Mouse (Mus musculus) left cerebral cortex, adult 9 months (tissue): Measurements from ENCODE around the gene Tab2.
A peak's percentile ranks its signal among the peaks of the same experiment; 100 is the strongest.

Experiments used
- DNase-seq, 2 experiments: peaks; one replicate each; pipeline ENCODE4 v3.0.0; 2022; ENCODE audit warnings: low spot score in 2 of 2

Tab2 gene

DNA sequence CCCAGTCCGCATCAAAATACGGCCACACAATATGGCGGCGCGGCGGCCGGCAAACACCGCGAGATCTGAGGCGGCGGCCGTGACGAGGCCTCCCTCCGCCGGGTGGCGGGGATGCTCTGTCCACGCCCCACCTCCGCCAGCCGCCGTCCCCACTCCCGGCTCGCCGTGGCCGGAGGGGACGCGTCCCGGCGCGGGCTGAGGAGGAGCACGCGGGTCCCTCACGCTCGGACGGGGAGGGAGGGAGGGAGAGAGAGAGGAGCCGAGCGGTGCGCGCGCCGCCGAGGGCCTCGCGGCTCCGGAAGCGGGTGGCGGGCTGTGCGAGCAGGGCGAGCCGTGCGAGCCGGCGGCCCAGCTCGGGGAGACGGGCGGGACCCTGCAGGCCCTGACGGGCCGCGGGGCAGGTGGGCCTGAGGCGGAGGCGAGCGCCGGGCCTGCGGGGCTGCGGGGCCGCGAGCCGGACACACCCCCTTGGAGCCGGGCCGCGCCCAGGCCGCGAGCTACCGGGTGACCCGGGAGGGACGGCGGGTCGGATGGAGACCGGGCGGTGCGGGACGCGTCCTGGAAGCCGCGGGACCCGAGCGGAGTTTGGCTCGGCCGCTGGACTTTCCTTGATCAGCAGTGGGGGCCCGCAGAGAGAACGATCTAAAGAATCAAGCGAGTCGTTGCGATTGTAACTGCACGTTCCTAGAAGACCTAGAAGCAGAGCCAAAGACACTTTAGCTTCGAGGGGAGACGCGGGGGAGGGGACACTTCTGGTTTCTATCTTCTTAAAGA, at the start of gene Tab2:
Gene Tab2, minus strand, starts transcription at position 3 of the 774 bp plus-strand sequence.
- peak; percentile 74 to 90 for DNase-seq

DNA sequence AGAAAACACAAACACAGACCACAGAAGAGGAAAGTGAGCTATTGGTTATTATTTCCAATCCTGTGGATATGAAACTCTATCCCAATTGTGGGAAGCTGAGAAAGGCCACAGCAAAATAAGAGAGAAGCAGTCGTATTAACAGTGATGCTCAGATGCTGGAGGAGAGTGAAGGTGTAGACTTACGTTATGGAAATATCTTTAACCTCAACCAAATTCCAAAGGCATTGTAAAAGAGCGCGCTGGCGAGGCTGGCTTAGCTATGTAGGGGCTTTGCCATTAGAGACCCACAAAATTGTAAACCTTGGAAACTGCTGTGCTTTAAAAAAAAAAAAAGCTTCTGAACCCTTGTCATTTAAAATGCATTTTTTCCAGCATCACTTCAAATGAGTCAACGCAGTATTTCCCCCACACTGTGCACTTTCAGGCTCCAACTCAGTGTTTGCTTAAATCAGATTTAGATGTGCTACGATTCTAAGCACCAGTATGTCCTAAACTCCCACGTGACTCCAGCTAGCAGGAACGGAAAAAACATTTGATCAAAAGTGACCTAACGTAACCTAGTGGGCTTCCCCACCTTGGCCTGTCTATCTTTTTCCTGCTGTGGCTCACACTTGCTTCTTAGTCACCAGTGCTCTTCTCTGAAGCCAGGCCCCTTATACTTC, 36.4 kb upstream of the Tab2 start:
- DNase-seq = peak in 1 of 2 experiments; percentile 4

DNA sequence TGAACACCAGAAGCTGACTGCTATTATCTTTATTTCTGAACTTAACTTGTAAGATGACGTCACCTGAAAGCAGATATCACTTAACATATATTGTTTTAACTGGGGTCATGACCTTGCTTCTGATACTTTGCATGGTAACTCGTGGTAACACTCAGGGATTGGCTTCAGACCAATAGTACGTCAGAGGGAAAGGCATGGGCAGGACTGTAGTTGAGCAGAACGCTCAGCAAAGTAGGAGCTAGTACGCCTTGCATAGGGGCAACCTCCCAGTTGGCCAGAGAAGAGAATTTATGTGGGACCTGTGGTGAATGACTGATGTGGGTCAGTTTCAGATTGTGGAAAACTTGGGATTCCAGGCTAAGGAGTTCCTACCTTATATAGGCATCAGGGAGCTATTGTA, 35.6 kb upstream of the Tab2 start:
- no peak for DNase-seq

GRCm38 (mm10) chr10:7987521-7987920, 31.5 kb upstream of the Tab2 start:
- DNase-seq = no peak

- no peak for DNase-seq
Measured at GRCm38 (mm10) chr10:7976462-7976861, 20.4 kb upstream of the Tab2 start.

DNA sequence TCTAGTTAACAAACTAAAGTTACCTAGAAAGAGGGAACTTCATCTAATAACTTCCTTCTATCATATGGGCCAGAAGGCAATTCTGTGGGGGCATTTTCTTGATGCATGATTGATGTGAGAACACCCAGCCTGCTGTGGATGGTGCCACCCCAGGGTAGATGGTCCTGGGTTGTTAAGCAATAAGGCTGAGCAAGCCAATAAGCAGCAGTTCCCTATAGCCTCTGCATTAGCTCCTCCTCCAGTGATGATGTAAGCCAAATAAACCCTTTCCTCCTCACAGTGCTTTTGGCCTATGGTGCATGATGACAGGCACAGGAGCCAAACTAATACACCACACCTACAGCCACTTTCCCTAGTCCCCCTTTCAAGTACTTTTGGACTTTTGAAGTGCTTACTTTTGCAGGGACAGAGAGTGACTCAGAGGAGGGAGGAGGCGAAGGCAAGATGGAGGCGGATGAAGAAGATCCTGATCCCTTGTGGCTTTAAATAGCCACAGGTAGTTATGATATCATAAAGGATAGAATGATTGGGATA, 12.8 kb upstream of the Tab2 start:
- DNase-seq = no peak

DNA sequence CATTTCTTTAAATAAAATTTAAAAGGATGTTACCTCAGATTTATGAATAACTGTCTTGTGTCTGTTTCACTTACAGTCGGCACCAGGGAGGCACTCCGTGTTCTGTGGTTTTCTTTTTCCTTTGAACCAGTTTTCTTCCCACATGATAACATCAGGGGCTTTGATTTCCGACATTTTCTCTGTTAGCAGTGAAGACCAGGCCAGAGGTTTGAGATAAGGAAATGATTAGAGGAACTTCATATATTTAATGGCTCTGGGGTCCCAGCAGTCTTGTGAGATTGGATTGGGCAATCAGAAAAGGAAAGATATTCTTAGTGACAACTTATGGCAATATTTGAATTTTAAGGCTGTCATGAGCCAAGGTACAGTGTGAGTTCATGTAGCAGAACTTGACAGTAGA, 11.1 kb upstream of the Tab2 start:
- no peak for DNase-seq

GRCm38 (mm10) chr10:7959073-7959472, 3.0 kb upstream of the Tab2 start:
- DNase-seq = peak in 1 of 2 experiments; percentile 50

GRCm38 (mm10) chr10:7955634-7956121, 352 bp downstream of the Tab2 start:
- DNase-seq = peak in 1 of 2 experiments; percentile 15

- DNase-seq = peak in 1 of 2 experiments; percentile 33
Measured at GRCm38 (mm10) chr10:7954989-7955633, 919 bp downstream of the Tab2 start.

- DNase-seq = no peak
Measured at GRCm38 (mm10) chr10:7954627-7954988, 1.4 kb downstream of the Tab2 start.

DNA sequence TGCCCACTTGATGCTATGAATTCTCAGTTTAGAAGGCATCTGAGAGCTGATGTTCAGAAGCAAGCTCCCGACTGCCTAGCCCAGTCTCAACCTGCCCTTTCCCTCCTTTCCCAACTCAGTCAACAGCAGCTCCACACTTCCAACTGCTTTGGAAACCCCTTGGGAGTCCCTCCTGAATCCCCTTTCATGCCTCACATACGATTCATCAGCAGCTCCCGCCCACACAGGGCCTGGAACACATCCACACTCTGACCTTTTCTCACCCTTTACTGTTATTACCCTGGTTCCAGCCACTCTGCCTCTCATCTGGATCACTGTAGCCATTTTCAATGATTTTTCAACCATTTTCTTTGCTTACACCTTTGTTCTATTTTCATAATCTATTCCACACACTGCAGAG, 13.0 kb downstream of the Tab2 start:
- DNase-seq = no peak

GRCm38 (mm10) chr10:7936556-7937192, 19.4 kb downstream of the Tab2 start:
- DNase-seq = no peak

DNA sequence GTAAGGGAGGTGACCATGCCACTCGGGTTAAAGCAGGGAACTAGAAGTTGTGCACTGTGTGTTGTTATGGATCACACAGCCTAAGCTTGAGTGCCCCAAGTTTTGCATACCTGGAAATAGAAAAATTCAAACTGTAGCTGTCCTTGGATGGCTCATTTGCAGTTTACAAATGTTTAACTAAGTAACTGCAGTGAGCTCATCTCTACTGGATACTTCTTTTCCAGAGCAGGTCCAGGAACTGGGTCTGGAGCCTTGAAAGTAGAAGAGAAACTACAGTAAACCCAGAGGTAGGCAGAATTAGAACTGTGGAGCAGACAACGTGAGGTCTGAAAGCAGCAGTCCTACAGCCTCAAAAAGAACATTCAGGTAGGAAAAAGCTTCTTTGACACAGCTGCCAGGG, 23.1 kb downstream of the Tab2 start:
- no peak for DNase-seq

GRCm38 (mm10) chr10:7928996-7929395, 27.0 kb downstream of the Tab2 start:
- DNase-seq = no peak

- DNase-seq = no peak
Measured at GRCm38 (mm10) chr10:7925481-7925880, 30.5 kb downstream of the Tab2 start.

DNA sequence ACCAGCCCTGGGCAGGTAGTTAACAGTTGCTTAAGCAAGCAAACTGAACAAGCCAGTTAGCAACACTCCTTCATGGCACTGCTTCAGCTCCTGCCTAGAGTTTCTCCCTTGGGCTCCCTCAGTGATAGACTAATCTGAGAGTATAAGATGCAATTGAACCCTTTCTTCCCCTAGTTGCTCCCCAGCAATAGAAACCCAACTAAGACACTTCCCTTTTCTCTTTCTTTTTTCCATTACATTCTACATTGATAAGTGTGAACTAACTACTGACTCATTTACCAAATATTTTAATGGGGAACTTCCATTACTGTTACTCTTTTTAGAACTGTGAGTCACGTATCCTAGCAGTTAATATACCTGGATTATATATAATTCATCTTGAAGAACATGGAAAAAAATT, 32.6 kb downstream of the Tab2 start:
- no peak for DNase-seq

- no peak for DNase-seq
Measured at GRCm38 (mm10) chr10:7911268-7911667, 44.8 kb downstream of the Tab2 start.

GRCm38 (mm10) chr10:7907151-7907550, 48.9 kb downstream of the Tab2 start:
- DNase-seq = no peak

DNA sequence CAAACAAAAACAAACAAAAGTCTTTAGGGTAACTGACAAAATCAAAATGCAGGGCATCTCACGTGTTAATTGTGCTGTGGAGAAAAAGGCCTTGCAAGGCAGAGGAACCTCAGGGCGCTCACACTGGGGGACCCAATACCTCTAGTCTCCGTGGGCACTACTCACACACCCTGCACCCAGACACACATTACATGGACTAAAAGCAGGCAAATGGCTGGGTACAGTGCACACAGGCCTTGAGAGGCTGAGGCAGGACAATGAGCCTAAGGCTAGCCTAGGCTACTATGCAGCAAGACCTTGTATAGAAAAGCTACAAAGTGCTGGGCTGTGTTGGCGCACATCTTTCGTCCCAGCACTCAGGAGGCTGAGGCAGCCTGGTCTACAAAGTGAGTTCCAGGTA, 51.9 kb downstream of the Tab2 start:
- no peak for DNase-seq

DNA sequence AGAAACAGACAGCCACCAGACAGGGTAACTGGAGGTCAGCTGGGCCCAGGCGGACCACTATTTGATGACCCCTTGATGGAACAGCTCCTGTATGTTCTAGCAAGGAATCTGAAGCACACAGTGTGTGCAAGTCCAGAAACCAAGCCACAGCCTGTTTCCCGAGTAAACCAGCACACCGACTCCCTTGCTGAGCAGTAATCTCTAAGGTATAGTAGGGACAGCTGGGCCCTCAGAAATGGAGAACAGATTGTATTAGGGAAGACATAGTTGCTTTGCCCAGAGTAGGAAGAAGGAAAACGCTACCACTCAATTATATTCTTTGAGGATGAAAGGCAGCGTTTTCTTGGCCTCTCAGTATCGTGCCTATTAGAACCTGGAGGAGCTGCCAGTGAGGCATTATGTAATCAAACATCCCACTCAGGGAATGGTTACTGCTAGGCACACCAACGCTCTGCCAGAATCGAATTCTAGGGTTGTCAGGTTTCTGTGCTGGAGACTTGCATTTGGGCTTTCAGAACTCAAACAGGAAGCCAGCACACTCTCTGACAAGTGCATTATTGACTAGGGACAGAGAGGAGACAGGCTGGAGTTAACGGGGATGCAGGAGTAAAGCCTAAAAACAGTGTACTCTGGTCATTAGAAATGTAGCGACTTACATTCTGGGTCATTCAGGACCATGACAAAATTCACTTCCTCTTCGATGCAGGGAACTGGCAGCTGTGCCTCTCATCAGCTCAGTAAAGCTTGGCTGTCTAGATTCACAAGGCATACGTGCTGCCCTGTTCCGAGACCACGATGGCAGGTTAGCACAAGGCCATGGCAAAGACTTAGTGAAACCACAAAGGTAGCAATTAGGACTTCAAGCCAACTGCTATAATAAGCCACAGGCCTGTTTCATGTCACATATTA, 55.1 kb downstream of the Tab2 start:
- DNase-seq = peak; percentile 46 to 68
